Mouse (Mus musculus): ENCODE results near the gene Zdhhc9.

The Zdhhc9 gene

GRCm38 (mm10) chrX:48181844-48182243 is 26.8 kb downstream of the Zdhhc9 start:
- intact Hi-C loops (cut with DNase I): no loop called here

- intact Hi-C loops (cut with DNase I): no loop called here
Observed at GRCm38 (mm10) chrX:48170368-48170767, 38.3 kb downstream of the Zdhhc9 start.

- intact Hi-C loops (cut with DNase I): no loop called here
Observed at GRCm38 (mm10) chrX:48169892-48170291, 38.8 kb downstream of the Zdhhc9 start.

- intact Hi-C loops (cut with DNase I): no loop called here
Observed at GRCm38 (mm10) chrX:48158229-48158919, 50.3 kb downstream of the Zdhhc9 start.

DNA sequence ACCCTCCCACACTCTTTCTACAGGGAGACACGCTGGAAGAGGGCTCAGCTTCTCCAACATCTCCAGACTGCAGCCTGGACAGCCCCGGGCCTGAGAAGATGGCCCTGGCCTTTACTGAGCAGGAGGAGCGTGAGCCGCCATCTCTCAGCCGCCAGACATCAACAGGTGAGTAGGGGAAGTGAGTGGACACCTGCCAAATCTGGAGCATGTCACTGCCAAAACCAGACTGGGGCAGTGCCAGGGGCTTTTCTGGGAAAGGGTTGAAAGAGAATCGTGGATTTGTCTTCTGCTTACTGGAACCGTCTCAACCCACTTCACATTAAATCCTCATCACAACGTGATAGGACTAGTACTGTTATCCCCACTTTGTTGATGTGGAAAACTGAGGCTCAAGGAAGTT is 51.3 kb downstream of the Zdhhc9 start:
- intact Hi-C loops (cut with DNase I): no loop called here

- intact Hi-C loops (cut with DNase I): no loop called here
Observed at GRCm38 (mm10) chrX:48155489-48155888, 53.2 kb downstream of the Zdhhc9 start.

DNA sequence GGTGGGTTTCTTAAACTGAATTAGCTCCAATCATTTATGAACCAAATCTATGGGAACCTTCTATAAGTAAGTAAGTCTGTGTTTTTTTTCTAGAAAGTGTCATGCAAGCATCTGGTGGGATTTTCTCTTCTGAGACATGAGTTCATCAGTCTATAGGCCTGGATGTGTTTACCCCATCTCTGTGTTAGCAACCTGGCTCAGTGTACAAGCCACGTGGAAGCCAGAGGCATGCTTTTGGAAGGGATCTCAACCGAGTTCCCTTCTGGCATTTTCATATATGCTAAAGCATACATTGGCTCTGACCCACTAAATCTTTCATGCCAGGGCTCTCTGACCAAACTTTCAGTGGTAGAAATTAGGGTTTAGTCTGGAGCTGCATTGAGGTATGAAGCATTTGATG is 54.7 kb downstream of the Zdhhc9 start:
- intact Hi-C loops (cut with DNase I): no loop called here

DNA sequence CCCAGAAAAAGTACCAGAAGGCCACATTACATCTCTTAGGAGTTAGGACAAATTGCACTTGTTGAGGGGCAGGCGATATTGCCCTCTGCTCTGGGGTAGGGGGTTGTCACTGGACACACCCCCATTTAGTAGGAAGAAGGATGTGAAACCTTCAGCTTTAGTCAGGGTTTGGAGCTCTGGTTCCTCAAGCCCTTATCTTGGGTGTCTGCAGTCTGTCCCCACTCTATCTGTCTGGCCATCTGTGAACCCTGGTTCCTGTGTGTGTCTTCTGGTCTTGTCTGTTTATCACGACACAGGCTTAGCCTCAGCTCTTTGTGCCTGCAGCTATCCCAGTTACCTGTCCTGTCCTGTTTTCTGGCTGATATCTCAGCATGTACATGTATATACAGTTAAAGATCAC is 55.3 kb downstream of the Zdhhc9 start:
- intact Hi-C loops (cut with DNase I): no loop called here

GRCm38 (mm10) chrX:48152106-48152505 is 56.6 kb downstream of the Zdhhc9 start:
- intact Hi-C loops (cut with DNase I): no loop called here

DNA sequence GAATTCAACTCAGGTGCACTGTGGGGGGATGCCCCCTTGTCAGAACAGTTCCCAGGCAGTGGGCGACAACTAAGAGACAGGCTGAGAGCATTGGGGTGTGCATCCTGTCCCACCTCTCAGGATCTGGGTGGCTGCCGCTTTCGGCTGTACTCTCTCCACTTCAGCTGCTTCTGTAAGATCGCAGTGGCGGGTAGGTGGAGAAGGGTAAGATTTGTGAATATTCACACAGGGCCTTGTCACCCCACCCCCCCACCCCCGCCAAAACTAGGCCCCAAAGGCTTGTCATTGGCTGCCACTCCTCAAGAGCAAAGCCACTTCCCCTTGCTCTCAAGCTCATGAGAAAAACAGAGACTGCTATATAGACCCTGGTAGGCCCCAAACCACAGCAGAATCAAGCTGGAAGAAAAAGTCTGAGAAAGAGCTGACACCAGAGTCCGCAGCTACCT is 60.9 kb downstream of the Zdhhc9 start:
- intact Hi-C loops (cut with DNase I): no loop called here

GRCm38 (mm10) chrX:48147226-48147625 is 61.5 kb downstream of the Zdhhc9 start:
- intact Hi-C loops (cut with DNase I): no loop called here

- intact Hi-C loops (cut with DNase I): no loop called here
Observed at GRCm38 (mm10) chrX:48146262-48146661, 62.4 kb downstream of the Zdhhc9 start, which contains the start of gene Sash3. TSS of gene Sash3 (plus strand) at chrX:48146436.

GRCm38 (mm10) chrX:48143415-48144335 is 65.0 kb downstream of the Zdhhc9 start:
- intact Hi-C loops (cut with DNase I): no loop called here

DNA sequence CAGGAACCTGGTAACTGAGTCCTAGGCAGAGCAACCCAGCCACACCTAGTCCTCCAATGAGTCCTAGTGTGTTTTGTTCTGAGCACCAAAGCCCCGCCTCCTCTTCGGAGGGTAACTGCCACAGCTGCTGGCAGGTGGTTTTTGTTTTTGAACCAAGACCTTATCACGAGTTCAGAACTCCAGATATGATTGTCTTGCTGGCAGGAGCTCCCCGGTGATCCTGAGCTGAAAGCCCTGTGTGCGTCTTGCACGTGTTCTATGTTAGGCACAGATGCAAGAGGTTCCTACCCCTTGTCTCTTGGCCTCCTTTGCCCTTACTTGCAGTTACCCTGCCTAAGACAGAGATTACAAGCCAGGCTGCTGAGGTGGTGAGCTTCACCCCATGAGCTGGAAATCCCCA is 67.2 kb downstream of the Zdhhc9 start:
- intact Hi-C loops (cut with DNase I): no loop called here

- intact Hi-C loops (cut with DNase I): no loop called here
Observed at GRCm38 (mm10) chrX:48140286-48140877, 68.3 kb downstream of the Zdhhc9 start.

DNA sequence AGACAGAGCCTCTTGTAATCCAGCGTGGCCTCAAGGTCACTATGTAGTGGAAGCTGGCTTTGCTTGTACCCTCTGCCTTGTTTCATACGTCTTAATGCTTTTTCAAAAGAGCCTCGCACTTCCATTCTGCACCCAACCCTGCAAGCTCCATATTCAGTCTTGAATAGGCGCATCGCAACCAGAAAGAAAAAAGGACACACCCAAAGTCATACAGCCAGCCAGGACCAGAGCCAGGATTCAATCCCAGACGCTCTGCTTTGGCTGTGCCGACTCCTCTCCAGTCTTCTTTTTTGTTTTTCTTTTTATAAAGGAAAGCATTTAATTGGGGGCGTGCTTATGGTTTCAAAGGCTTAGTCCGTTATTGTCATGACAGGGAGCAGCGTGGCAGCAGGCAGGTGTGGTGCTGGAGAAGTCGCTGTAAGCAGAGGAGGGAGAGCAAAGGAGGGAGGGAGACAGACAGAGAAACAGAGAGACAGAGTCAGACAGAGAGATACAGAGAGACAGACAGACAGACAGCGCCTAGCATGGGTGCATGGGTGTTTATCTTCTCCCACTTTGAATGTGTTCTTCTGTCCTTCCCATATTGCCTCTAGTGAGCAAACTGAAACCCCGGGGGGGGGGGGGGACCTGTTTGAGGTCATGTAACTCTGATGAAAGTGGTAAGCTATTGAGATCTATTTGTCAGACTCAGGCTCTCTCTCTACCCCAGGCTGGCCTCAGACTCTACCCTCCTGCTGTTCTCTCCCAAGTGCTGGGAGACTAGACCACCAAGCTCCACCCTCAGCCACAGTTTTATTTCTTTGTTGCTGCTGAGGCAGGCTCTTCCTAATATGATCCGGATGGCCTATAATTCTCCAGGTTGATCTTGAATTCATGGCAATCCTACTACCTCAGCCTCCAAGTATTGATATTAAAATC is 69.1 kb downstream of the Zdhhc9 start:
- intact Hi-C loops (cut with DNase I): no loop called here

GRCm38 (mm10) chrX:48138539-48139275 is 70.0 kb downstream of the Zdhhc9 start:
- intact Hi-C loops (cut with DNase I): no loop called here

DNA sequence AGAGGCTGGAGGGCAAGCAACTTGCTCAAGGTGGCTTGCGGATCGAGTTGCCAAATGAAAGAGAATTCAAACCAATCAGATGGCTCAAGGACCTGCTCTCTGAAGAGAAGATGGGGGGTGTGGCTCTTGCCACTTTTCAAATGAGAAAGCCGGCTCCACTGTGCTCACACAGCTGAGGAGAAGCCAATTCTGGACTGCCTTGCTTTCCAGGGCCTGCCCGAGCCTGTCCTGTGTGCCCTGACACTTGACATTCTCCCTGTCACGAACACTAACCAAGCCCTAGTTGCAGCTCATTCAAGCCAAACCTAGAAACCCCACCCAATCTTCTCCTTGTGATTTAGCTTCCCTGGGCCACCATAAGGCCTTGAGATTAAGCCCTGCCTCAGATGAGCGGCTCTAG is 70.7 kb downstream of the Zdhhc9 start:
- intact Hi-C loops (cut with DNase I): no loop called here

GRCm38 (mm10) chrX:48136935-48137334 is 71.7 kb downstream of the Zdhhc9 start:
- intact Hi-C loops (cut with DNase I): no loop called here

DNA sequence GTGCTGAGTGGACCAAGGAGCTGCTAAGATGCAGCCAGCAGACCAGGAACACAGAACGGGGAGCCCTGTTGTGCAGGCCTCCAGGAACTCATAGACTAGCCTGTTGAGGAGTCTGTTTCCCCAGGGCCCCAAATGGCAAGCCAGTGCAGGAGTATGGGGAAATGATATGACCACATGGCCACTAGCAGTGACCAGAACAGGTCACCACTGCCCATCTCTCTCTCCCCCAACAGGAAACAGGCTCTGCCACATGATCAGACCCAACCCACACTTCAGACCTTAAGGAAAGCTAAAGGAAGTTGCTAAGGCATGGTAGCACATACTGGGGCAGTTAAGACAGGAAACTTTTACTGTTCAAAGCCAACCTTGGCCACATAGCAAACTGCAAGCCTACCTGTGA is 79.5 kb downstream of the Zdhhc9 start:
- intact Hi-C loops (cut with DNase I): no loop called here

All from adrenal gland (tissue).